ENCODE assay signal across 8 mouse cellular contexts in the genomic region with DNA sequence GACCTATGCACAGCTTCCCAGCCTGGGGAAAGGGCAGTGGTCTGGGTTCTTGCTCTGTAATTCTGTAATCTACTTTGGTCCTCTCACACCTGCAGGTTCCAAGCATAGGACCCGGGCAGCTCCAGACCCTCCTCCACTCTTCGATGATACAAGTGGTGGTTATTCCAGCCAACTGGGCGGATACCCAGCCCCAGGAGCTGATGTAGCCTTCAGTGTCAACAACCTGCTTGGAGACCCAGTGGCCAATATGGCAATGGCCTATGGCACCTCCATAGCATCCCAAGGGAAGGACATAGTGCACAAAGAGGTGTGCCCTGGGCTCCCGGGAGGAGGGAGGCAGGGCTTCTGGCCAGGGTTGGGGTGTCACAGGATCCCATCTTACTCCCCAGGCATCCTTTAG. TPM values are rescaled to one million over a fixed set of nuclear protein-coding genes. Genes with fewer than 3 reads are reported as not detected.
DNase-seq lines count a peak whose midpoint lies in the region; ATAC-seq and TF ChIP-seq lines count a peak whose summit lies in the region.

No protein-coding gene starts in this region.

- H3K9me3 ChIP-seq in limb, embryonic 10.5 days (replicated peaks), result no peaks in the 10 kb centered on the region
- no peaks in the 10 kb centered on the region for H3K9me3 ChIP-seq in neural tube, embryonic 15.5 days (replicated peaks)

- peaks cover 11% of the 10 kb centered on the region for H3K4me1 ChIP-seq in liver, adult 2 months (ENCODE audit: control insufficient read depth, insufficient read depth, low read length)
- H3K4me1 ChIP-seq in embryonic fibroblast, embryonic 13.5 days (ENCODE audit: control insufficient read depth, insufficient read depth, low read length), result 0 out of 2 replicates have a peak, but pooled peaks cover 2% of the 10 kb centered on the region
- peaks cover 36% of the 10 kb centered on the region for H3K4me1 ChIP-seq in limb, embryonic 10.5 days
- H3K4me1 ChIP-seq in neural tube, embryonic 15.5 days, result peaks cover 62% of the 10 kb centered on the region

- TF ChIP-seq POLR2A in liver, adult 2 months (IDR thresholded peaks at IDR 0.05; ENCODE audit: extremely low read depth, insufficient read depth, low read length), result no peak
- TF ChIP-seq POLR2A in embryonic fibroblast, embryonic 13.5 days (IDR thresholded peaks at IDR 0.05; ENCODE audit: low read depth, low read length), result no peak

- 91% methylated on average over 4 of the region's 4 CpGs for WGBS in liver, adult 2 months
- 90% methylated on average over 4 of the region's 4 CpGs for WGBS in limb, embryonic 10.5 days
- WGBS in neural tube, embryonic 15.5 days, result 85% methylated on average over 4 of the region's 4 CpGs

- no peak for DNase-seq in liver, adult 2 months (ENCODE audit: extremely low read depth, low read depth, low spot score)
- DNase-seq in liver, result no peak
- DNase-seq in limb, embryonic 10.5 days (ENCODE audit: low spot score), result no peak
- no peak for DNase-seq in thymus, postnatal 0 days (ENCODE audit: low spot score)
- no peak for DNase-seq in embryo, embryonic 10 days (ENCODE audit: low spot score)
- no peak for DNase-seq in c-Kit-positive CD71-positive TER-119-positive erythroid progenitor cells, embryonic 14.5 days (ENCODE audit: low spot score)

- no peaks in the 10 kb centered on the region for H3K36me3 ChIP-seq in liver, adult 2 months (ENCODE audit: control insufficient read depth, insufficient read depth, low read length)
- H3K36me3 ChIP-seq in limb, embryonic 10.5 days, result peaks cover 40% of the 10 kb centered on the region
- peaks cover 39% of the 10 kb centered on the region for H3K36me3 ChIP-seq in neural tube, embryonic 15.5 days

- no peak for ATAC-seq in neural tube, embryonic 15.5 days (ENCODE audit: low FRiP score)

- no peak overlapping the region for H3K27ac ChIP-seq in liver, adult 2 months (replicated peaks; ENCODE audit: insufficient read depth, low read depth, low read length)
- H3K27ac ChIP-seq in embryonic fibroblast, embryonic 13.5 days (ENCODE audit: insufficient read depth, low read length), result no peak overlapping the region
- no peak overlapping the region for H3K27ac ChIP-seq in limb, embryonic 10.5 days
- no peak overlapping the region for H3K27ac ChIP-seq in neural tube, embryonic 15.5 days (replicated peaks)

- H3K9ac ChIP-seq in liver, adult 2 months (ENCODE audit: low read depth, low read length), result peak overlapping the region; percentile 10; the same call in 1 of the 2 replicates
- H3K9ac ChIP-seq in neural tube, embryonic 15.5 days (replicated peaks), result peak overlapping the region; percentile 71

- H3K79me2 ChIP-seq in liver, adult 2 months (ENCODE audit: control insufficient read depth, insufficient read depth, low read length), result no peaks in the 10 kb centered on the region

- H3K4me2 ChIP-seq in neural tube, embryonic 15.5 days, result peak overlapping the region; percentile 84

- peaks cover 4% of the 10 kb centered on the region; the same call in 1 of the 2 replicates for H3K27me3 ChIP-seq in liver, adult 2 months (ENCODE audit: control insufficient read depth, insufficient read depth, low read length)
- H3K27me3 ChIP-seq in limb, embryonic 10.5 days (ENCODE audit: low read depth, poor library complexity, severe bottlenecking), result peaks cover 26% of the 10 kb centered on the region
- H3K27me3 ChIP-seq in neural tube, embryonic 15.5 days (replicated peaks), result peaks cover 21% of the 10 kb centered on the region

- peak overlapping the region; percentile 78; the same call in 1 of the 2 replicates for H3K4me3 ChIP-seq in liver, adult 2 months (ENCODE audit: insufficient read depth, low read depth, low read length)
- peak overlapping the region; percentile 83 for H3K4me3 ChIP-seq in embryonic fibroblast, embryonic 13.5 days (ENCODE audit: insufficient read depth, low read length)
- peak overlapping the region; percentile 85 for H3K4me3 ChIP-seq in limb, embryonic 10.5 days
- H3K4me3 ChIP-seq in neural tube, embryonic 15.5 days (replicated peaks), result peak overlapping the region; percentile 69

- TF ChIP-seq CTCF in liver, adult 2 months (IDR thresholded peaks at IDR 0.05; ENCODE audit: low read depth, low read length), result no peak
- no peak for TF ChIP-seq CTCF in embryonic fibroblast, embryonic 13.5 days (IDR thresholded peaks at IDR 0.05; ENCODE audit: borderline replicate concordance, insufficient read depth, low read length)

RNA-seq across cellular contexts. Expression of a gene that starts 1.0 kb away (rescaled TPM):
- 79.3 and 85.7 TPM in 2 replicates for total RNA-seq in liver, adult 2 months (2014; rRNA removed)
- 188 and 215 TPM in 2 replicates for polyA plus RNA-seq in liver, adult 2 months (2012; rRNA removed)
- 94.1 and 96.4 TPM in 2 replicates for polyA plus RNA-seq in embryonic fibroblast, embryonic 13.5 days (2011; ENCODE audit: insufficient read length, low read depth, missing spikeins)
- polyA plus RNA-seq in limb, embryonic 10.5 days (2016; fragmentation: Nextera tagmentation; extraction: Ambion mirVana), result 65.4 and 78.0 TPM in 2 replicates
- 56.8 and 66.1 TPM in 2 replicates for polyA plus RNA-seq in neural tube, embryonic 15.5 days (2015; fragmentation: Nextera tagmentation; extraction: Ambion mirVana)
- 65.9 and 75.7 TPM in 2 replicates for polyA plus RNA-seq in thymus, postnatal 0 days (2015; fragmentation: Nextera tagmentation; extraction: Ambion mirVana)

RNA-seq across cellular contexts. Expression of a gene that starts 4.0 kb away (rescaled TPM):
- total RNA-seq in liver, adult 2 months (2014; rRNA removed), result under 0.01 TPM in 2 replicates
- polyA plus RNA-seq in liver, adult 2 months (2012; rRNA removed), result 0.24 and 0.26 TPM in 2 replicates
- polyA plus RNA-seq in embryonic fibroblast, embryonic 13.5 days (2011; ENCODE audit: insufficient read length, low read depth, missing spikeins), result 6.0 and 7.2 TPM in 2 replicates
- 2.4 and 2.5 TPM in 2 replicates for polyA plus RNA-seq in limb, embryonic 10.5 days (2016; fragmentation: Nextera tagmentation; extraction: Ambion mirVana)
- 29.7 and 38.5 TPM in 2 replicates for polyA plus RNA-seq in neural tube, embryonic 15.5 days (2015; fragmentation: Nextera tagmentation; extraction: Ambion mirVana)
- polyA plus RNA-seq in thymus, postnatal 0 days (2015; fragmentation: Nextera tagmentation; extraction: Ambion mirVana), result 0.32 and 0.33 TPM in 2 replicates

RNA-seq across cellular contexts. Expression of a gene that starts 9.0 kb away (rescaled TPM):
- total RNA-seq in liver, adult 2 months (2014; rRNA removed), result not detected in 2 replicates
- polyA plus RNA-seq in liver, adult 2 months (2012; rRNA removed), result 0.12 and 0.19 TPM in 2 replicates
- 4.7 and 5.2 TPM in 2 replicates for polyA plus RNA-seq in embryonic fibroblast, embryonic 13.5 days (2011; ENCODE audit: insufficient read length, low read depth, missing spikeins)
- polyA plus RNA-seq in limb, embryonic 10.5 days (2016; fragmentation: Nextera tagmentation; extraction: Ambion mirVana), result 20.2 and 28.1 TPM in 2 replicates
- polyA plus RNA-seq in neural tube, embryonic 15.5 days (2015; fragmentation: Nextera tagmentation; extraction: Ambion mirVana), result 294 and 369 TPM in 2 replicates
- 0.91 and 1.2 TPM in 2 replicates for polyA plus RNA-seq in thymus, postnatal 0 days (2015; fragmentation: Nextera tagmentation; extraction: Ambion mirVana)

RNA-seq across cellular contexts. Expression of a gene that starts 17.5 kb away (rescaled TPM):
- total RNA-seq in liver, adult 2 months (2014; rRNA removed), result 82.1 and 98.7 TPM in 2 replicates
- polyA plus RNA-seq in liver, adult 2 months (2012; rRNA removed), result 165 and 169 TPM in 2 replicates
- polyA plus RNA-seq in embryonic fibroblast, embryonic 13.5 days (2011; ENCODE audit: insufficient read length, low read depth, missing spikeins), result 115 and 123 TPM in 2 replicates
- polyA plus RNA-seq in limb, embryonic 10.5 days (2016; fragmentation: Nextera tagmentation; extraction: Ambion mirVana), result 276 and 296 TPM in 2 replicates
- polyA plus RNA-seq in neural tube, embryonic 15.5 days (2015; fragmentation: Nextera tagmentation; extraction: Ambion mirVana), result 205 and 218 TPM in 2 replicates
- polyA plus RNA-seq in thymus, postnatal 0 days (2015; fragmentation: Nextera tagmentation; extraction: Ambion mirVana), result 246 and 252 TPM in 2 replicates

RNA-seq across cellular contexts. Expression of a gene that starts 21.4 kb away (rescaled TPM):
- total RNA-seq in liver, adult 2 months (2014; rRNA removed), result 0.18 and 0.54 TPM in 2 replicates
- 0.57 and 0.98 TPM in 2 replicates for polyA plus RNA-seq in liver, adult 2 months (2012; rRNA removed)
- 202 and 292 TPM in 2 replicates for polyA plus RNA-seq in embryonic fibroblast, embryonic 13.5 days (2011; ENCODE audit: insufficient read length, low read depth, missing spikeins)
- 37.1 and 42.5 TPM in 2 replicates for polyA plus RNA-seq in limb, embryonic 10.5 days (2016; fragmentation: Nextera tagmentation; extraction: Ambion mirVana)
- 19.9 and 27.4 TPM in 2 replicates for polyA plus RNA-seq in neural tube, embryonic 15.5 days (2015; fragmentation: Nextera tagmentation; extraction: Ambion mirVana)
- 4.1 and 7.1 TPM in 2 replicates for polyA plus RNA-seq in thymus, postnatal 0 days (2015; fragmentation: Nextera tagmentation; extraction: Ambion mirVana)

Comparison
In these comparisons a context has a peak if more than half of its experiments do, and no peak if none do; other contexts are left out.
1. RNA of a gene that starts 9.0 kb away (polyA plus RNA-seq): 294 to 369 TPM in neural tube, embryonic 15.5 days; 20.2 to 28.1 TPM in limb, embryonic 10.5 days, 4.7 to 5.2 TPM in embryonic fibroblast, embryonic 13.5 days, 0.91 to 1.2 TPM in thymus, postnatal 0 days and 0.12 to 0.19 TPM in liver, adult 2 months; every median in the first group is over 10 times any median in the second.
2. Peak in every context shown above with its lines, with median percentiles within 50 percentile points of each other: H3K4me3 ChIP-seq.